Mouse (Mus musculus) C2C12 (cell line): Measurements from ENCODE around the gene Fam160a2. TPM values are rescaled to one million over a fixed set of nuclear protein-coding genes. Genes with fewer than 3 reads are reported as not detected.
"Not testable (repeated sequence)": the region's sequence is repeated elsewhere in the genome, so short reads cannot be mapped to it uniquely, and the experiment has no call there.

Experiments used
- H3K27me3 ChIP-seq: one replicate; pipeline ENCODE4 v1.6.1; 2011; ENCODE audit not compliant: control insufficient read depth, insufficient read depth, insufficient read length
- H3K36me3 ChIP-seq: one replicate; pipeline ENCODE4 v1.6.1; 2011; ENCODE audit not compliant: control insufficient read depth, insufficient read depth
- H3K4me3 ChIP-seq: one replicate; pipeline ENCODE4 v1.5.1; 2011; ENCODE audit warnings: mild to moderate bottlenecking, control low read depth; ENCODE audit not compliant: poor library complexity, insufficient read depth, severe bottlenecking
- H3K79me2 ChIP-seq: one replicate; pipeline ENCODE4 v1.6.1; 2011; ENCODE audit not compliant: control insufficient read depth, insufficient read depth
- H3K79me3 ChIP-seq: one replicate; pipeline ENCODE4 v1.6.1; 2011; ENCODE audit warnings: low read depth, control low read depth
- H3ac ChIP-seq: one replicate; pipeline ENCODE3; 2011; ENCODE audit warnings: low read depth; ENCODE audit not compliant: control insufficient read depth, insufficient read length
- CEBPB ChIP-seq: IDR thresholded peaks from one replicate; pipeline ENCODE4 v1.6.1; 2011; ENCODE audit warnings: low read depth, mild to moderate bottlenecking, control low read depth, moderate library complexity
- CTCF ChIP-seq: IDR thresholded peaks from one replicate; pipeline ENCODE4 v1.5.1; 2011; ENCODE audit not compliant: control insufficient read depth, insufficient read depth, insufficient read length
- FOSL1 ChIP-seq: IDR thresholded peaks from one replicate; pipeline ENCODE4 v1.8.0; 2011; ENCODE audit warnings: mild to moderate bottlenecking, low read length; ENCODE audit not compliant: poor library complexity, insufficient read depth, severe bottlenecking
- MAX ChIP-seq: IDR thresholded peaks from one replicate; pipeline ENCODE4 v1.6.1; 2011; ENCODE audit warnings: mild to moderate bottlenecking, control low read depth
- MYOD1 ChIP-seq: IDR thresholded peaks from one replicate; pipeline ENCODE4 v1.6.1; 2011; ENCODE audit warnings: low read depth; ENCODE audit not compliant: control insufficient read depth, insufficient read length
- MYOG ChIP-seq: IDR thresholded peaks from one replicate; pipeline ENCODE4 v1.6.1; 2011; ENCODE audit not compliant: control insufficient read depth, insufficient read length; ENCODE audit errors: extremely low read depth
- USF1 ChIP-seq: IDR thresholded peaks from one replicate; pipeline ENCODE4 v1.6.1; 2011; ENCODE audit warnings: low read depth, mild to moderate bottlenecking, control low read depth, moderate library complexity
- polyA plus RNA-seq: library from polyadenylated mRNA; unstranded; fragments of >200 nt; fragmentation: generic; extraction: Trizol; gene quantifications from one replicate; pipeline ENCODE4 v1.2.1, GENCODE M21; 2012; ENCODE audit warnings: missing spikeins

Gene Fam160a2
- polyA plus RNA-seq, 1 experiment: 16.0 TPM

DNA sequence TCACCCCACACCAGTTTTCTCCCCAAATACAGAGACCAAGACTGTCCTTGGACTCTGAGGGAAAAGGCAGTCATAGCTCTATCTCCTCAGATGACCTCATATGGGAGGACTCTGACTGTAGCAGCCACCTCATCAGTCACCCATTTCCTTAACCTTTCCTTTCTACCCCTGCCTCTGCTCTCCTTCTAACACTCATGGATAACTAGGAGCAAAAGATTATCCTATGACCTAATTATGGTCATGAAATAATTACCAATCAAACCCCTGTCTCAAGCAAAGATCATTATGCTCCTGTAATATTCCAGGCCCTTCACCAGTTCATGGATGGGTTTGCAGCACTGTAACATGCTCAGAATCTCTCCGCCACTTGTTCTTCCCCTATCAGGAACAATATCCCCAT, 31.9 kb downstream of the Fam160a2 start, which contains the start of gene Olfr692:
TSS of gene Olfr692 (plus strand) at position 301 of the 400 bp plus-strand sequence.
- Histone ChIP-seq H3K27me3 (no peaks in the 10 kb centered on the region), H3K4me3 (no peak within 1 kb of the TSS), H3ac (no peak within 1 kb of the TSS), H3K79me2 (no peaks in the 10 kb centered on the region), H3K36me3 (no peaks in the 10 kb centered on the region), H3K79me3 (no peaks in the 10 kb centered on the region)
- no peak for TF ChIP-seq CEBPB
- no peak for TF ChIP-seq MYOG
- no peak for TF ChIP-seq MYOD1
- TF ChIP-seq USF1: no peak
- TF ChIP-seq MAX: no peak
- no peak for TF ChIP-seq FOSL1
- TF ChIP-seq CTCF: no peak

DNA sequence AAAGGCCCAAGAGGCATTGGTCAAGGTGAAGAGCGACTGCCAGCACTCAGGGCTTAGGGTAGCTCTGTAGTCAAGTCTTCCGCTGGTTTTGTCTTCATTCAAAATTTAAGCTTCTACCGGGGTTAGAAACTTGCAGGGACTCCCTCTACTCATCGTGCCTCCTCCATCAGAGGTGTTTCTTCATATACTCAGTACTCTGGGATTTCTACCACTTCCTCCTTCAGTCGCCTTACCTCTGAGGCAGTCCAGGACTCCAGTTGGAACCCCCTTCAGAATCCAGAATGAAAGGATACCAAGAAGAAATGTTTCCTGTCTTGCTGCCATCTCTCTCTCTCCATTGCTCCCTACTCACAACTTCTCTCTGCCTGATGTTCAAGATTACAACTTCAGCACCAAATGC, 32.6 kb downstream of the Fam160a2 start:
- no peaks in the 10 kb centered on the region for H3K79me3 ChIP-seq
- no peaks in the 10 kb centered on the region for H3K36me3 ChIP-seq
- H3K27me3 ChIP-seq: no peaks in the 10 kb centered on the region
- H3K79me2 ChIP-seq: no peaks in the 10 kb centered on the region
- TF ChIP-seq CTCF: no peak
- TF ChIP-seq MYOG: no peak
- TF ChIP-seq MYOD1: no peak
- TF ChIP-seq FOSL1: no peak
- TF ChIP-seq CEBPB: no peak
- no peak for TF ChIP-seq MAX
- TF ChIP-seq USF1: no peak
- no peak overlapping the region for H3K4me3 ChIP-seq
- no peak overlapping the region for H3ac ChIP-seq

DNA sequence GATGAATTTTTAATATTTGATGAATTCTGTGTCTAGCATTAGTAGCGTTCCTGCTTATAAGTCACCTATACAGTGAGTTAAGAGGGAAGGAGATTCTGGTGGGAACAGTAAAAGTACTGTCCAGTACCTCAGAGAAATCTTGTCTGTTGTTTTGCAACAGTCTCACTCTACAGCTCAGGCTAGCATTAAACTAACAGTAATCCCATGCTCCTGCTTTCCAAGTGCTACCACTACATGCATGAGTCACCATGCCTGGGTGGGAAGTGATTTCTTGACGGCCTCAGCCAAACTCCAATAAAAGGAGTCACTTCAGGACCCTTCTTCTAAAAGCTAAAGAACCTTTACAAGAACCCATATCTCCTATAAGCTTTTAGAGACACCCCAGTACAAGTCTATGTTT, 38.1 kb downstream of the Fam160a2 start:
- H3ac ChIP-seq: no peak overlapping the region
- H3K27me3 ChIP-seq: peaks cover 3% of the 10 kb centered on the region
- no peaks in the 10 kb centered on the region for H3K36me3 ChIP-seq
- no peak overlapping the region for H3K4me3 ChIP-seq
- TF ChIP-seq MAX: no peak
- TF ChIP-seq MYOD1: no peak
- TF ChIP-seq CEBPB: no peak
- no peak for TF ChIP-seq FOSL1
- TF ChIP-seq MYOG: no peak
- no peak for TF ChIP-seq CTCF
- no peak for TF ChIP-seq USF1
- H3K79me3 ChIP-seq: no peaks in the 10 kb centered on the region
- H3K79me2 ChIP-seq: no peaks in the 10 kb centered on the region

DNA sequence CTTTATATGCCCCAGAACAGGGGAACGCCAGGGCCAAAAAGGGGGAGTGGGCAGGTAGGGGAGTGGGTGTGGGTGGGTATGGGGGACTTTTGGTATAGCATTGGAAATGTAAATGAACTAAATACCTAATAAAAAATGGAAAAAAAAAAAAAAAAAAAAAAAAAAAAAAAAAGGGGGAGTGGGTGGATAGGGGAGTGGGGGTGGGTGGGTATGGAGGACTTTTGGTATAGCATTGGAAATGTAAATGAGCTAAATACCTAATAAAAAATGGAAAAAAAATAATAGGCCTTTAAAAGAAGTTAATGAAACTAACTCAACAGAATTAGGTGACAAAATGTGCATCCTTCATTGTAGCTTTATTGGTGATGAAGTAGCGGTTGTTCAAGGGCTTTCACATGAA, 43.4 kb downstream of the Fam160a2 start:
- H3K4me3 ChIP-seq, H3K27me3 ChIP-seq, H3K36me3 ChIP-seq, H3K79me3 ChIP-seq, H3ac ChIP-seq, H3K79me2 ChIP-seq: not testable (repeated sequence)

DNA sequence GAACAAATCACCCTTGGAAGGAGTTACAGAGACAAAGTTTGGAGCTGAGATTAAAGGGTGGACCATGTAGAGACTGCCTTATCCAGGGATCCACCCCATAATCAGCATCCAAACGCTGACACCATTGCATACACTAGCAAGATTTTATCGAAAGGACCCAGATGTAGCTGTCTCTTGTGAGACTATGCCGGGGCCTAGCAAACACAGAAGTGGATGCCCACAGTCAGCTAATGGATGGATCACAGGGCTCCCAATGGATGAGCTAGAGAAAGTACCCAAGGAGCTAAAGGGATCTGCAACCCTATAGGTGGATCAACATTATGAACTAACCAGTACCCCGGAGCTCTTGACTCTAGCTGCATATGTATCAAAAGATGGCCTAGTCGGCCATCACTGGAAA, 43.8 kb downstream of the Fam160a2 start:
- not testable (repeated sequence) for H3K79me2 ChIP-seq, H3K4me3 ChIP-seq, H3ac ChIP-seq, H3K79me3 ChIP-seq, H3K27me3 ChIP-seq, H3K36me3 ChIP-seq

DNA sequence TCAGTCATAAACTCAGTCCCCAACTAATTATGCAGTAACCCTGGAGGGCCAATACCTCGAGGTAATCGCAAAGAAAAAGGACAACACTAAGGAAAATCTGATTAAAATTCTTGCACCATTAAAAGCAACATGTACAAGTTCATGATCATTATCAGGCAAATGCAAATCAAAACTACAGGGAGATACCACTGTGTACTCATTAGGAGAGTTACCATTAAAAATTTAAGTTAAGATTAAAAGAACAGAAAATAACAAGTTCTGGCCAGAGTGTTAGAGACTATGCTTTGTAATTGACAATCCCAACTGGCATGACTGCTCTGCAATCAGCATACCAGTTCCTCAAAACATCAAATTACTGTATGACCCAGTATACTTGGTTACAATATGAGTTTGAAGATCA, 57.1 kb downstream of the Fam160a2 start:
- Histone ChIP-seq H3K36me3 (no peaks in the 10 kb centered on the region), H3K4me3 (no peak overlapping the region), H3K79me3 (no peaks in the 10 kb centered on the region), H3K27me3 (no peaks in the 10 kb centered on the region), H3ac (no peak overlapping the region), H3K79me2 (no peaks in the 10 kb centered on the region)
- TF ChIP-seq USF1: no peak
- no peak for TF ChIP-seq MYOG
- TF ChIP-seq CEBPB: no peak
- TF ChIP-seq CTCF: no peak
- TF ChIP-seq MYOD1: no peak
- no peak for TF ChIP-seq MAX
- TF ChIP-seq FOSL1: no peak
